Mouse (Mus musculus) activated CD4-positive, CD25-positive, alpha-beta regulatory T cell, adult 4 months (primary cell): ENCODE measurements around the gene Pdlim7. TPM values are rescaled to one million over a fixed set of nuclear protein-coding genes. Genes with fewer than 3 reads are reported as not detected.

Experiments
- ATAC-seq: one replicate; pipeline ENCODE4 v1.8.0; 2017
- polyA plus RNA-seq, 2 experiments: library from polyadenylated mRNA; unstranded; fragments of 100-300 nt; shearing (Covaris generic); gene quantifications; one replicate each; pipeline ENCODE4 v1.2.1; 2017

Pdlim7 gene
- polyA plus RNA-seq, 2 experiments from 2014 or later = 7.4 to 14.4 TPM

DNA sequence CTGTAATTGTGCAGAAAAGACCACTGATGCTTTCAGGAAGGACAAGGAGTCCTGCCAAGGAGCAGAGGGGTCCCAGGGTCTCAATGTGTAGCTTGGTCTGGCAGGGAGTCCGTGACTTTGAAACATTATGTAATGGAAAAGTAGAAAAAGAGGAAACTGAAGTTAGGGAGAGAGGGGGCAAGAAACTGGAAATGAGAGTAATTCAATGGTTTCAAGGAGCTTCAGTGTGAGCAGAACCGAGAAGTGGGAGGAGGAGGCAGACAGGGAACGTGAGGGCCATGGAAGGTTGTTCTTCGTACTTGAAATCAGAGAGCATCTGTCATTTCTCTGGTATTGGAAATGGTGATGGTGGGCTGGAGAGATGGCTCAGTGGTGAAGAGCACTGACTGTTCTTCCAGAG, 6.1 kb upstream of the Pdlim7 start:
- ATAC-seq = no peak

DNA sequence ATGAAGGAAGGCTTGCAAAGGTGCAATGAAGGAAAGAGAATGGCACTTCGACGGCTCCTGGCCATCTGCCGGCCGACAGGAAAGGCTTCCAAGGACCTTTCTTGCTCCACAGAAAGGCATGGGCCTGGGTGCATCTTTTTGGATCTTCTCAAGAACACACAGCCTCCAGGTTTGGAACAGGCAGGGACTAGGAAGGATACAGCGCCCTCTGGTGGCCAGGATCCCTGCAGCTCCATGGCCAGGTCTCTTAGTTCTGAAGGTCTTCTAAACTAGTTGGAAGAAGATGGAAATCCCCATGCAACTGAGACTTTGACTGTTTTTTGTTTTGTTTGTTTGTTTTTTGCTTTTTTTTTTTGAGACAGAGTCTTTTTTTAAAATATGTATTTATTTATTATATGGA, 3.5 kb upstream of the Pdlim7 start:
- no peak for ATAC-seq

DNA sequence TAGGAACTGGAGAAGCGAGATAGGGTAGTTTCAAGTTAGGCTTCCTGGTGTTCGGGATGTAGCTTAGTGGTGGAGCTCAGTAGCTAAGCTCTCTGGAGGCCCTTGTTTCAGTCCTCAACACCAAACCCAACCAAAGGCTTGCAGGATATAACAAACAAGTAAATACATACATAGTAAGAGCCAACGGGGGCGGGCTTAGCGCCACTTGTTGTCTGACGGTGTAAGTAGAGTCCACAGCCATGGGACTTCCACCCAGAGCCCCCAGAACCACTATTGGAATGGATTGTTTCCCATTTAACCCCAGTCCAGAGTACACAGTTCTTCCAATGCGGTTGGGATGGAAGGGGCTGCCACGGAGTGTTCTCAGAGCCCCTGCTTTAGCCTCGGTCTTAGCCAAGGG, 352 bp upstream of the Pdlim7 start:
- no peak for ATAC-seq

GRCm38 (mm10) chr13:55512379-55513031, 971 bp downstream of the Pdlim7 start:
- no peak for ATAC-seq

DNA sequence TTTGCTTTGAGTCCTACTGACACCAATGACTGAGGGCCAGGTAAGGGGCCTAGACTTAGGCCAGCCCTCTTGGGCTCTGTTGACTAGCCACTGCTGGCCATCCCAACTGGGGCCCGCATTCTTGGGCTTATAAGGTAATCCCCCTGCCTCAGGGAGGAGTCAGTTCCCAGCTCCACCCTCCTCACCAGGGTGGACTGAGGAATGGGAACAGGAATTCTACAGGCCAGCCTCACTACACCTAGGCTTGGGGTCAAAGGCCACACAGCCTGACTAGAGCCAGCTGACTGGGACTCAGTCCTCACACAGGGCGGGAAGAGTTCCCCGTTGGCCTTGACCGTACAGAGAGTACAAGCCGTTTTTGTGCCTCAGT, 2.0 kb downstream of the Pdlim7 start:
- ATAC-seq = no peak

DNA sequence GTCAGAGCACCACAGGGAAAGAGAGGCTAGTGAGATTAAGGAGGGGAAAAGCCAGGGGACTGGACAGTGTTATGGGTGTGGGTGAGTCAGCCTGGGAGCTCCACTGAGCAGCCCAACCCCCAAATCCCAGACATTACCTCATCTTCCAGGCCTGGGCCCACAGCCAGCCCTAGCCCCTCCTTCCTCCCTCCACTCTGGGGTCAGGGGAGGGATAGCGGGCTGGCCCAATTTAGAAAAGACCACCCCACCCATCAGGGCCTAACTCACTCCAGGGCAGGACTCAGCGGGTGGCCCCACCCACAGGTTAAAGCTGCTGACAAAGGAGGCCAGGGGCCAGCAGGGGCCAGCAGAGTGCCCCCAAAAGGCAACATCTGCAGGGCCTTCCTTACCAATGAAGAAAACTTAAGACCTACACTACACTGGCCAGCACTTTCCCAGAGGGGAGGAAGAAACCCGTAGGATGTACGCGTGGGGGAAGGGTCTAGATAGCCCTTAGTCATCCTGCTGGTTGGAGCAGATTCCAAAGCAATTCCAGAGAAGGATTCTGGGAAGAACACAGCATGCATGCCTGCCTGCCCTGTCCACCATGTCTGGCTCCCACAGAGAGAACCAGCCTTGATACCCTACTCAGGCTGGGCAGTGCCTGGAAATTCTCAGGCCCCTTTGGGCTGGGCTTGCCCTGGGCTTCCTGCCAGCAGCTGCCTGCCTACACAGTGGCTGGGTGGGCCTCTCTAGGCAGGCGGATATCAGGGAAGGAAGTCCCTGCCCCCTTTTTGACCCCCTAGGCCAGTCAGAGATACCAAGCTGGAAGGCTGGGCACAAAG, 2.6 kb downstream of the Pdlim7 start:
- no peak for ATAC-seq

DNA sequence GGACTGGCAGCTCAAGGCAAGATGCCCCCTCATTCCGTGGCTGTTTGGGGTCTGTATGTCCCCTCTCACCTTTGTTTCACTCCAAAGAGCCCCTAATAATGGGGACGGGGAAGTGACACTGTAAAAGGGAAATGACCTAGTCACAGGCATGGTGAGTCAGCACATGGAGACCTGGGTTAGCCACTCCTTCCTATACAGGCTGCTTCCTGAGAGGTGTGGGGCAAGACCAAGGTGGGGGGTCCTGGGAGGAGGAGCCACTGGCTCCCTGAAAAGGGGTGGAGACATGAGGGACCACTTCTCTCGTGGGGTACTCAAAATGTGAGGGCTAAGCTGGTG, 3.2 kb downstream of the Pdlim7 start:
- no peak for ATAC-seq

DNA sequence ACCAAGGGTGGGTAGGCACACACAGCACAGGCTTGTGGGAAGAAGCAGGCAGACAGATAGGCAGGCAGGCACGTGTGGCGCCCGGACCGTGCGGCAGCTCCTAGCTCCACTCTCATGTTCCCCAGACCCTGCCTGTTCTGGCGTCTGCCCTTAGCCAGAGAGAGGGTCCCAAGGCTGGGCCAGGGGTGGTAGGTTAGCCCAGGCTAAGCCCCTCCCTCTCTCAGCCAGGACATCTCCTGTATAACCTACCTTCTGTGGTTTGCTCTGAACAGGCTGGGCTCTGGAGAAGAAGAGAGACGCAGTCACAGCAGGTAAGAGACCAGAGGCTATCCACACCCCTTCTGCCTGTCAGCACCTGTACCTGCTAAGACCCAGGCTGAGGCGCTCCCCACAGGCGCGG, 4.9 kb downstream of the Pdlim7 start:
- no peak for ATAC-seq

DNA sequence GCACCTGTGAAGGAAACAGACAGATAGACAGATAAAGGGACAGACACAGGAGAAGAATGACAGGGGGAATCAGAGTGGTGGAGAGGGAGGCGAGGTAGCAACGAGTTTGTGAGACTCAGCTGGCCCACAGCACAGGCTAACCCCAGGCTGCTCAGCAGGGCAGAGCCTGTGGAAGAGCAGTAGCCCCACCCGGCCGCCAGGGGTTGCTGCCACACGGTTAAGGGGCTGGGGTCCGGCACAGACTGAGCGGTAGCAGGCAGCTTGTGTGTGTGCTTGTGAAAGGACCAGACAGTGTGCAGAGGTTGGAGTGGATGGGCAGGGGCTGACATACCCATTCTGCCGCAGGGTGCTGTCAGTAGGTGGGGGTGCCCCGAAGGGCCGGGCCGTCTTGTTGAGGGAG, 5.6 kb downstream of the Pdlim7 start:
- no peak for ATAC-seq

GRCm38 (mm10) chr13:55506697-55507096, 6.8 kb downstream of the Pdlim7 start:
- no peak for ATAC-seq

- ATAC-seq = no peak
These were observed 7.7 kb downstream of the Pdlim7 start for GRCm38 (mm10) chr13:55505810-55506209.

- no peak for ATAC-seq
These were observed 9.1 kb downstream of the Pdlim7 start for GRCm38 (mm10) chr13:55504390-55504789.

DNA sequence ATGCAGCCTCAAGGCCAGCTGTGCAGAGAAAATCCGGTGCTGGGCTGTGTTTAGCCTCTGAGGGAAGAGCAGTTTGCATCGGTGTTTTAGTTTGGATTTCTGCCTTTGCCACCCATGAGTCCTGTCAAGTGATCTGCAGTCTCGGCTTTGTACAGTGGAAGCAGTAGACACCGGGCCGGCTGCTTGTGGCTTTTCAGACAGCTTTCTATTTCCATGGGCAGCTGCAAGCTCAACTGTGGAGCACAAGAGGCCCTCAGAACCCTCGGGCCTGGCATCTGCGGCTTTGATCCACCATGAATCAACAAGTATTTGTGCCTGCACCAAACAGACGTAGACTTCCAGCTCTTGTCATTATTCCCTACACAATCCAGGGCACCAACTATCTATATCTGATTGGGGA, 11.1 kb downstream of the Pdlim7 start:
- no peak for ATAC-seq

- no peak for ATAC-seq
These were observed 12.9 kb downstream of the Pdlim7 start for GRCm38 (mm10) chr13:55500575-55500974.

- ATAC-seq = no peak
These were observed 14.6 kb downstream of the Pdlim7 start for GRCm38 (mm10) chr13:55498906-55499305.

- ATAC-seq = no peak
These were observed 16.8 kb downstream of the Pdlim7 start for GRCm38 (mm10) chr13:55496661-55497060.

DNA sequence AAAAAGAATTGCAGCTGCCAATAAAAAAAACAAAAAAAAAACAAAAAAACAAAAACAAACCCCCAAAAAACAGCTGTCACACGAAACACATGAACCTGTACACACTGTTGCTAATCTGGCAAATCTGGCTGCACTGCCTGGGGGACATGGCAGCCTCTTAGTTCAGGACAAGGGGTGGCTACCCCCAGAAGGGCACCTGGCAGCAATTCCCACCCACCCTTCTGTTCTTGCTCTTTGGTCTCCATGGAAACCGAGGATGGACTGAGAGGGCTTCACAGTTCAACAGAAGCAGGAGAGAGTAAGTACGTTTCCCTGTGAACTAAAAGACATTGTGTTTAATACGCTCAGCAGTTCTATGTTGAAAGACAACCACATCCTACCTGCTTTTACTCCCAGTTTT, 17.8 kb downstream of the Pdlim7 start:
- no peak for ATAC-seq

GRCm38 (mm10) chr13:55494883-55495621, 18.4 kb downstream of the Pdlim7 start:
- ATAC-seq = no peak

GRCm38 (mm10) chr13:55494257-55494656, 19.2 kb downstream of the Pdlim7 start:
- ATAC-seq = no peak

GRCm38 (mm10) chr13:55487578-55488498, 25.6 kb downstream of the Pdlim7 start, which contains the start of gene Dbn1:
Gene Dbn1, minus strand, starts transcription at chr13:55488111.
- ATAC-seq = no peak

DNA sequence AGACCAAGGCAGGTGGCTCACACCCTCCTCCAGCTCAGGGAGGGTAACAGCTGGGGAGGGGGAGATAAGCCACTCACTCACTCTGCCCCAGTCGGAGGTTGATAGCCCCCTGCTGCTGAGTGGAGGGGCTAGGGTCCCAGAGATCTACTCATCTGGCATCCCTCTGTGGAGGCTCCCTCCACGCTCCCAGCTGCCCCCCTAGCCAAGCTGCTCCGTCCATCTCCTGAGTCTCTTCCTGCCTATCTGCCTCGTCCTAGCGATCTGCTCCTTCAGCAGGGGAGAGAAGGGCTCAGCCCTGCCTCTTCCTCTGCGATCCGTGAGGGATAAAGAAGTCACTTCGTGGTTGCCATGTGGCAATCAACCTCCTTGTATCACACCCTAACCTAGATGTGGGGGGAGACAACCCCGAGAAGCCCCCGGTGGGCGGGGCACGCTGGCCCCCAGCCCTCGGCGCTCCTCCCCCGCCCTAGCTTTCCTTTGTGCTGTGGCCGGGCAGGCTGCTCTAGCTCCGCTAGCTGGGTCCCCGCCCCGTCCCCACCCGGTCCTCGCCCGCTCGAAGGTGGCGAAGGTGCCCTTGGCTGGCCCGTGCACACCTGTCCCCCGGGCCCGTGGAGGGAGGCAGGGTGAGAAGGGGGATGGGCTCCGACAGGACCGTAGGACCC, 26.4 kb downstream of the Pdlim7 start:
- no peak for ATAC-seq
